Mouse (Mus musculus): ENCODE data around the gene Chrm1. TPM values are rescaled to one million over a fixed set of nuclear protein-coding genes. Genes with fewer than 3 reads are reported as not detected.

The Chrm1 gene
- polyA plus RNA-seq (2012; rRNA removed; ENCODE audit: low replicate concordance): 0.15 TPM in 1 of 2 replicates, not detected in the other

GRCm38 (mm10) chr19:8663360-8663839 lies at the start of gene Chrm1:
Gene Chrm1, plus strand, starts transcription at chr19:8663789.

GRCm38 (mm10) chr19:8617904-8618303 lies 45.7 kb upstream of the Chrm1 start, which contains the start of gene Slc22a6:
Gene Slc22a6, plus strand, starts transcription at chr19:8618039.

GRCm38 (mm10) chr19:8722907-8723573 lies 59.5 kb downstream of the Chrm1 start, which contains the start of gene Slc3a2:
Gene Slc3a2, minus strand, starts transcription at chr19:8723369.

Other genes starting within 250 kb of the Chrm1 start
- 0.03 TPM in 1 of 2 replicates, not detected in the other for gene Slc22a8, start 72.5 kb upstream of the Chrm1 start, polyA plus RNA-seq (2012; rRNA removed; ENCODE audit: low replicate concordance)
- not detected in 2 replicates for gene Slc22a6, start 45.8 kb upstream of the Chrm1 start, polyA plus RNA-seq (2012; rRNA removed; ENCODE audit: low replicate concordance)
- 230 and 245 TPM in 2 replicates for gene Slc3a2, start 59.6 kb downstream of the Chrm1 start, polyA plus RNA-seq (2012; rRNA removed; ENCODE audit: low replicate concordance)
- 29.9 and 51.4 TPM in 2 replicates for gene Wdr74, start 72.0 kb downstream of the Chrm1 start, polyA plus RNA-seq (2012; rRNA removed; ENCODE audit: low replicate concordance)
- gene 1700092M07Rik, start 76.9 kb downstream of the Chrm1 start, polyA plus RNA-seq (2012; rRNA removed; ENCODE audit: low replicate concordance): not detected in 2 replicates
- gene Stx5a, start 77.6 kb downstream of the Chrm1 start, polyA plus RNA-seq (2012; rRNA removed; ENCODE audit: low replicate concordance): 89.0 and 134 TPM in 2 replicates
- 93.8 and 152 TPM in 2 replicates for gene Nxf1, start 93.3 kb downstream of the Chrm1 start, polyA plus RNA-seq (2012; rRNA removed; ENCODE audit: low replicate concordance)
- 255 and 279 TPM in 2 replicates for gene Tmem223, start 107.2 kb downstream of the Chrm1 start, polyA plus RNA-seq (2012; rRNA removed; ENCODE audit: low replicate concordance)
- gene Tmem179b, start 110.7 kb downstream of the Chrm1 start, polyA plus RNA-seq (2012; rRNA removed; ENCODE audit: low replicate concordance): 92.4 and 101 TPM in 2 replicates
- 15.5 and 19.6 TPM in 2 replicates for gene Taf6l, start 122.6 kb downstream of the Chrm1 start, polyA plus RNA-seq (2012; rRNA removed; ENCODE audit: low replicate concordance)
- 72.1 and 72.3 TPM in 2 replicates for gene Polr2g, start 134.8 kb downstream of the Chrm1 start, polyA plus RNA-seq (2012; rRNA removed; ENCODE audit: low replicate concordance)
- 2.1 and 3.7 TPM in 2 replicates for gene Zbtb3, start 138.8 kb downstream of the Chrm1 start, polyA plus RNA-seq (2012; rRNA removed; ENCODE audit: low replicate concordance)
- 19.7 and 28.1 TPM in 2 replicates for gene Ttc9c, start 155.5 kb downstream of the Chrm1 start, polyA plus RNA-seq (2012; rRNA removed; ENCODE audit: low replicate concordance)
- gene Hnrnpul2, start 156.2 kb downstream of the Chrm1 start, polyA plus RNA-seq (2012; rRNA removed; ENCODE audit: low replicate concordance): 13.8 and 28.4 TPM in 2 replicates
- 1.4 TPM in 1 of 2 replicates, not detected in the other for gene AC129217.1, start 166.0 kb downstream of the Chrm1 start, polyA plus RNA-seq (2012; rRNA removed; ENCODE audit: low replicate concordance)
- 401 and 771 TPM in 2 replicates for gene Bscl2, start 173.7 kb downstream of the Chrm1 start, polyA plus RNA-seq (2012; rRNA removed; ENCODE audit: low replicate concordance)
- gene Gng3, start 175.4 kb downstream of the Chrm1 start, polyA plus RNA-seq (2012; rRNA removed; ENCODE audit: low replicate concordance): 0.45 and 1.2 TPM in 2 replicates
- gene Lrrn4cl, start 187.0 kb downstream of the Chrm1 start, polyA plus RNA-seq (2012; rRNA removed; ENCODE audit: low replicate concordance): 14.5 and 30.5 TPM in 2 replicates
- 98.3 and 108 TPM in 2 replicates for gene Ubxn1, start 207.7 kb downstream of the Chrm1 start, polyA plus RNA-seq (2012; rRNA removed; ENCODE audit: low replicate concordance)
- gene Uqcc3, start 217.1 kb downstream of the Chrm1 start, polyA plus RNA-seq (2012; rRNA removed; ENCODE audit: low replicate concordance): 37.3 and 43.9 TPM in 2 replicates
- gene Lbhd1, start 219.9 kb downstream of the Chrm1 start, polyA plus RNA-seq (2012; rRNA removed; ENCODE audit: low replicate concordance): 2.7 and 4.3 TPM in 2 replicates
- gene Gm49403, start 220.1 kb downstream of the Chrm1 start, polyA plus RNA-seq (2012; rRNA removed; ENCODE audit: low replicate concordance): not detected in 2 replicates
- 25.8 and 26.2 TPM in 2 replicates for gene 1810009A15Rik, start 225.1 kb downstream of the Chrm1 start, polyA plus RNA-seq (2012; rRNA removed; ENCODE audit: low replicate concordance)
- gene Gm49416, start 225.1 kb downstream of the Chrm1 start, polyA plus RNA-seq (2012; rRNA removed; ENCODE audit: low replicate concordance): 0.34 TPM in 1 of 2 replicates, not detected in the other
- 19.2 and 38.4 TPM in 2 replicates for gene Ints5, start 229.2 kb downstream of the Chrm1 start, polyA plus RNA-seq (2012; rRNA removed; ENCODE audit: low replicate concordance)
- gene Ganab, start 234.3 kb downstream of the Chrm1 start, polyA plus RNA-seq (2012; rRNA removed; ENCODE audit: low replicate concordance): 101 and 184 TPM in 2 replicates

All from subcutaneous adipose tissue, adult 2 months (tissue).